Mouse (Mus musculus) kidney, adult 2 months (tissue): ENCODE measurements around the gene C9.

Experiments
- CTCF ChIP-seq: fragments of 200-500 bp; conservative IDR thresholded peaks from 2 replicates; pipeline ENCODE4 v1.5.1; 2011; ENCODE audit warnings: low read depth, mild to moderate bottlenecking, control low read depth, low read length, moderate library complexity, mixed read lengths; ENCODE audit not compliant: insufficient read depth, insufficient read length
- POLR2A ChIP-seq: fragments of 200-500 bp; IDR thresholded peaks from one replicate; pipeline ENCODE4 v1.6.1; 2011; ENCODE audit warnings: low read depth, low read length, control low read depth

- TF ChIP-seq CTCF (no peak), POLR2A (no peak)
Observed at GRCm38 (mm10) chr15:6404172-6404571, 41.0 kb upstream of the C9 start.
